Mouse (Mus musculus): ENCODE data around the gene 4930442H23Rik. TPM values are rescaled to one million over a fixed set of nuclear protein-coding genes. Genes with fewer than 3 reads are reported as not detected.
"Not testable (repeated sequence)": the region's sequence is repeated elsewhere in the genome, so short reads cannot be mapped to it uniquely, and the experiment has no call there.

4930442H23Rik gene
- polyA plus RNA-seq, 1 experiment from 2014 or later: 0.09 TPM

DNA sequence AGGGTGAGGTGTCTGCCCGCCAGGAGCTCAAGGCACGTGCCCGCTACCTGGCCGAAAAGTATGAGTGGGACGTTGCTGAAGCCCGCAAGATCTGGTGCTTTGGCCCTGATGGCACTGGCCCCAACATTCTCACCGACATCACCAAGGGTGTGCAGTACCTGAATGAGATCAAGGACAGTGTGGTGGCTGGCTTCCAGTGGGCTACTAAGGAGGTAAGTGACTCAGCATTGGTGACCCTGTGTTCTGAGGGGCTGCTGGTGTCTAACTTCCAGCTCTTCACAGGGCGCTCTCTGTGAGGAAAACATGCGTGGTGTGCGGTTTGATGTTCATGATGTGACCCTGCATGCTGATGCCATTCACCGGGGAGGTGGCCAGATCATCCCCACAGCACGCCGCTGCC lies 2.7 kb downstream of the 4930442H23Rik start:
- H3K9me3 ChIP-seq (replicated peaks): no peaks in the 10 kb centered on the region
- peaks cover 77% of the 10 kb centered on the region for H3K36me3 ChIP-seq
- H3K4me3 ChIP-seq: peak overlapping the region; percentile 23; the same call in 1 of the 2 replicates
- no peaks in the 10 kb centered on the region for H3K27me3 ChIP-seq (ENCODE audit: low read depth, poor library complexity, severe bottlenecking)
- DNase-seq (ENCODE audit: low spot score): no peak
- 93% methylated on average over 13 of the region's 13 CpGs for WGBS
- H3K4me1 ChIP-seq: peaks cover 64% of the 10 kb centered on the region
- H3K27ac ChIP-seq (replicated peaks): no peak overlapping the region

DNA sequence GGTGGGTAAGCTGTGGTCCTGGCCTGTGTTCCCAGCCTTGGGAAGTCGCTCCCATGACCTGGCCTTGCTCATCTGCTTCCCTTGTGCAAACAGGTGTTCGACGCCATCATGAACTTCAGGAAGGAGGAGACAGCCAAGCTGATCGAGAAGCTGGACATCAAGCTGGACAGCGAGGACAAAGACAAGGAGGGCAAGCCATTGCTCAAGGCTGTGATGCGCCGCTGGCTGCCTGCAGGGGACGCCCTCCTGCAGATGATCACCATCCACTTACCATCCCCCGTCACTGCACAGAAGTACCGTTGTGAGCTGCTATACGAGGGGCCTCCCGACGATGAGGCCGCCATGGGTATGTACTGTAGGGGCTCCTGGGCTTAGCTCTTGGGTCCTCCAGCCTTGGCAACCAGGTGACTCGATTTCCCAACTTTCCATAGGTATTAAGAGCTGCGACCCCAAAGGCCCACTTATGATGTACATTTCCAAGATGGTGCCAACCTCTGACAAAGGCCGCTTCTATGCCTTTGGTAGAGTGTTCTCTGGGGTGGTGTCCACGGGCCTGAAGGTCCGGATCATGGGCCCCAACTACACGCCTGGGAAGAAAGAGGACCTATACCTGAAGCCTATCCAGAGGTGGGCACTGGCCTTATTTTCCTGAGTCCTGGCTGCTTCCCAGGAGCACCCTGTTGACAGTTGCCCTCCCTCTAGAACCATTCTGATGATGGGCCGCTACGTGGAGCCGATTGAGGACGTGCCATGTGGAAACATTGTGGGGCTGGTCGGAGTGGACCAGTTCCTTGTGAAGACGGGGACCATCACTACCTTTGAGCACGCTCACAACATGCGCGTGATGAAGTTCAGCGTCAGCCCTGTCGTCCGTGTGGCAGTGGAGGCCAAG lies 4.0 kb downstream of the 4930442H23Rik start:
- Histone ChIP-seq H3K27me3 (ENCODE audit: low read depth, poor library complexity, severe bottlenecking) (no peaks in the 10 kb centered on the region), H3K4me1 (peaks cover 73% of the 10 kb centered on the region), H3K4me3 (peak overlapping the region; percentile 100; the same call in 1 of the 2 replicates), H3K27ac (replicated peaks) (no peak overlapping the region), H3K9me3 (replicated peaks) (no peaks in the 10 kb centered on the region), H3K36me3 (peaks cover 66% of the 10 kb centered on the region)
- no peak for DNase-seq (ENCODE audit: low spot score)
- WGBS: 92% methylated on average over 32 of the region's 32 CpGs

DNA sequence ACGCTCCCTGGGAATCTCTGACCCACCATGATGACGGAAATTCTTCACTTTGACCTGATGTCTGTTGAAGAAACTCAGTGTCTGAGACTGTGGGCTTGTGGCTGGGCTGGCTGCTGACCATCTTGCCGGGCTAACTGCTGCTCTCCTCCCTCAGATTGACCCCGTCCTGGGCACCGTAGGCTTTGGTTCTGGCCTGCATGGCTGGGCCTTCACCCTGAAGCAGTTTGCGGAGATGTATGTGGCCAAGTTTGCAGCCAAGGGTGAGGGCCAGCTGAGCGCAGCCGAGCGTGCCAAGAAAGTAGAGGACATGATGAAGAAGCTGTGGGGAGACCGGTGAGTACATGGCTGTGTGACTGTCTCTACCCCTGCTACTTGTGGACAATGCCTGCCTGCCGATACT lies 4.7 kb downstream of the 4930442H23Rik start:
- H3K27me3 ChIP-seq (ENCODE audit: low read depth, poor library complexity, severe bottlenecking): no peaks in the 10 kb centered on the region
- DNase-seq (ENCODE audit: low spot score): no peak
- 95% methylated on average over 11 of the region's 11 CpGs for WGBS
- no peaks in the 10 kb centered on the region for H3K9me3 ChIP-seq (replicated peaks)
- peaks cover 73% of the 10 kb centered on the region for H3K4me1 ChIP-seq
- peak overlapping the region; percentile 100; the same call in 1 of the 2 replicates for H3K4me3 ChIP-seq
- H3K36me3 ChIP-seq: peaks cover 58% of the 10 kb centered on the region
- H3K27ac ChIP-seq (replicated peaks): no peak overlapping the region

GRCm38 (mm10) chr10:81177958-81178712 lies 5.5 kb downstream of the 4930442H23Rik start:
- Histone ChIP-seq H3K4me1 (peaks cover 75% of the 10 kb centered on the region), H3K36me3 (peaks cover 56% of the 10 kb centered on the region), H3K9me3 (replicated peaks) (no peaks in the 10 kb centered on the region), H3K27me3 (ENCODE audit: low read depth, poor library complexity, severe bottlenecking) (no peaks in the 10 kb centered on the region), H3K4me3 (peak overlapping the region; percentile 100), H3K27ac (replicated peaks) (peak overlapping the region; percentile 97; the same call in 1 of the 2 replicates)
- WGBS: 74% methylated on average over 14 of the region's 14 CpGs
- no peak for DNase-seq (ENCODE audit: low spot score)

- Histone ChIP-seq H3K27me3 (ENCODE audit: low read depth, poor library complexity, severe bottlenecking) (no peaks in the 10 kb centered on the region), H3K4me1 (peaks cover 80% of the 10 kb centered on the region), H3K27ac (replicated peaks) (peak overlapping the region; percentile 97), H3K9me3 (replicated peaks) (no peaks in the 10 kb centered on the region), H3K4me3 (peak overlapping the region; percentile 100), H3K36me3 (peaks cover 56% of the 10 kb centered on the region)
- 16% methylated on average over 16 of the region's 16 CpGs for WGBS
- no peak for DNase-seq (ENCODE audit: low spot score)
These were observed 6.1 kb downstream of the 4930442H23Rik start for GRCm38 (mm10) chr10:81177491-81177925.

DNA sequence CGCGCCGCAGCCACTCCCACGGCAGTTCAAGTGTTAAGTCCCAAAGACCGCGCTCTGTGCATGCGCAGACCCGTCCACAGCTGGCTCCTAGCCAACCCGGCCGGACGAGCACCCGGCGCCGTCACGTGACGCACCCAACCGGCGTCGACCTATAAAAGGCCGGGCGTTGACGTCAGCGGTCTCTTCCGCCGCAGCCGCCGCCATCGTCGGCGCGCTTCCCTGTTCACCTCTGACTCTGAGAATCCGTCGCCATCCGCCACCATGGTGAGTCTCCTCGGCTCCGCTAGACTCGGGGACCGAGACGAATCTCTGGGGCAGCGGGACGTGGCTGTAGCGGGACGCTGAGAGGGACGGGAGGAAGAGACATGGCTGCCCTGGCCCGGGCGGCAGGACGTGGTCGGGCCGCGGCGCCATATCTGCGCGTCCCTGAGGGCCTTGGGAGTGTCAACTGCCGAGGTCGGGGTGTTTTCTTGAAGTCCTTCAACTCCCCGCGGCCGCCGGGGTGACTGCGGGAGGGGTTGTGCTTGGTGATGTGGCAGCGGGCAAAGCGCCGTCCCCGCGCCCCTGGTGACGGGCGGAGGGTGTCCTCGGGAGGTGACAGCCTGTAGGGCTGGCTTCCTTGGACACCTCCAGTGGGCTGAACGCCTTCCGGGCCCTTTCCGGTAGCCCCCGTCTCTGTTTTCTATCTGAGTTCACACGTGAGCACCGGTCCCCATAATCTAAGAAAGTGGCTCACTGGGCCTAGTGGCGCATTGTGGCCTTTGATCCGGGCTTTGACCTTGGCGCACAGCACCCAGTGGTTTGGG lies 7.0 kb downstream of the 4930442H23Rik start, which contains the start of gene Eef2:
TSS of gene Eef2 (plus strand) at position 166 of the 806 bp plus-strand sequence.
- under 1% methylated on average over 77 of the region's 77 CpGs for WGBS
- H3K4me1 ChIP-seq: peaks cover 72% of the 10 kb centered on the region
- peak within 1 kb of the TSS; percentile 97 for H3K27ac ChIP-seq (replicated peaks)
- H3K4me3 ChIP-seq: peak within 1 kb of the TSS; percentile 100
- DNase-seq (ENCODE audit: low spot score): peak; percentile 98
- peaks cover 48% of the 10 kb centered on the region for H3K36me3 ChIP-seq
- H3K9me3 ChIP-seq (replicated peaks): no peaks in the 10 kb centered on the region
- no peaks in the 10 kb centered on the region for H3K27me3 ChIP-seq (ENCODE audit: low read depth, poor library complexity, severe bottlenecking)

DNA sequence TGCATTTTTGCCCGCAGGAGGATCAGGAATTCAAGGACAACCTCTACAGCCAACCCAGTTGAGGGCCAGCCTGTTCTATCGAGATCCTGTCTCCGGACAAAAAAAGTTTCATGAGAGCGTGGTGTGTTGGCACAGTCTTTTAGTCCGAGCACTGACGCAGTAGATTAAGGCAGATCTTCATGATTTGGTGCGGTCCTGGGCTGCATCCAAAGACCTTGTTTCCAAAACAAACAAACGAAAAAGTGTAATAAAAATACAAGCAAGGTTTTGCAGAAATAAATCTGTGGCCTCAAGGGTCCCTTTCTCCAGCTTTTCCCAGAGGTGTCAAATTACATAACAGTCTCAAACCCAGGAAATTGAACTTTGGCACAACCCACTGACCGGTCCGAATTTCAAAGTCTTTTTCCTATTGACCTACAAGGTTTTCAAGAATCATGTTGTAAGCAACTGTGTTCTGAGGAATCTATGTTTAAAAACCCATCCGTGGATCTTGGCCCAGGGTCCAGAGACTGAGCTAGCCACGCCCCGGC lies 7.6 kb downstream of the 4930442H23Rik start:
- DNase-seq (ENCODE audit: low spot score): no peak
- Histone ChIP-seq H3K4me1 (peaks cover 65% of the 10 kb centered on the region), H3K27ac (replicated peaks) (peak overlapping the region; percentile 97)

GRCm38 (mm10) chr10:81175345-81175701 lies 8.3 kb downstream of the 4930442H23Rik start:
- peaks cover 34% of the 10 kb centered on the region for H3K36me3 ChIP-seq
- H3K4me1 ChIP-seq: peaks cover 62% of the 10 kb centered on the region
- not testable (repeated sequence) for H3K27me3 ChIP-seq (ENCODE audit: low read depth, poor library complexity, severe bottlenecking); DNase-seq (ENCODE audit: low spot score); H3K9me3 ChIP-seq (replicated peaks)
- 13% methylated on average over 4 of the region's 4 CpGs for WGBS
- peak overlapping the region; percentile 97 for H3K27ac ChIP-seq (replicated peaks)
- H3K4me3 ChIP-seq: peak overlapping the region; percentile 54

More for the DNA sequence above, 7.6 kb downstream of the 4930442H23Rik start:
- no peaks in the 10 kb centered on the region for H3K9me3 ChIP-seq (replicated peaks)
- peak overlapping the region; percentile 100 for H3K4me3 ChIP-seq
- WGBS: 12% methylated on average over 13 of the region's 13 CpGs
- H3K36me3 ChIP-seq: peaks cover 41% of the 10 kb centered on the region
- no peaks in the 10 kb centered on the region for H3K27me3 ChIP-seq (ENCODE audit: low read depth, poor library complexity, severe bottlenecking)

GRCm38 (mm10) chr10:81174617-81175344 lies 8.9 kb downstream of the 4930442H23Rik start:
- Histone ChIP-seq H3K9me3 (replicated peaks) (no peaks in the 10 kb centered on the region), H3K27ac (replicated peaks) (peak overlapping the region; percentile 97), H3K4me3 (peak overlapping the region; percentile 54), H3K27me3 (ENCODE audit: low read depth, poor library complexity, severe bottlenecking) (no peaks in the 10 kb centered on the region), H3K36me3 (peaks cover 29% of the 10 kb centered on the region), H3K4me1 (peaks cover 59% of the 10 kb centered on the region)
- 1% methylated on average over 29 of the region's 29 CpGs for WGBS
- DNase-seq (ENCODE audit: low spot score): peak; percentile 93

DNA sequence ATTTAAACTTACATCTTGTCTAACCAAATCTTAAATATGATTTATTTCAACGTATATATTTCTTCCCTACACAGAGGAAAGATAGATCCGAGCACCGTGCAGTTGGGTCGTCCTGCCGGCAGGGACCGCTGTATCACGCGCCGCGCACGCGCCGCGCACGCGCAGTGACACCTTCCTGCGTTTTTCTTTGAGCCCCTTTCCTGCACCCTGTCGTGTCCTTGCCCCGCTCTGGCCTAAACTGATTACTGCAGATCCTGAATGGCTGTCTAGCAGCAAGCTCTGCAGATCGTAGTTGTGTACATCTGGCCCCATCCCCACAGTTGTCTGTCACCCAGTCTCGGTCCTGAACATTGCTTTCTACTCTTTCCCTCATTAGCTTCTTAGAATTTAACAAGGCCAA lies 10.5 kb downstream of the 4930442H23Rik start:
- peak; percentile 88 for DNase-seq (ENCODE audit: low spot score)
- Histone ChIP-seq H3K4me1 (peaks cover 59% of the 10 kb centered on the region), H3K27me3 (ENCODE audit: low read depth, poor library complexity, severe bottlenecking) (no peaks in the 10 kb centered on the region), H3K27ac (replicated peaks) (peak overlapping the region; percentile 97), H3K4me3 (peak overlapping the region; percentile 54), H3K36me3 (peaks cover 13% of the 10 kb centered on the region), H3K9me3 (replicated peaks) (no peaks in the 10 kb centered on the region)
- 3% methylated on average over 21 of the region's 21 CpGs for WGBS

GRCm38 (mm10) chr10:81169411-81169900 lies 14.2 kb downstream of the 4930442H23Rik start:
- DNase-seq (ENCODE audit: low spot score); H3K27me3 ChIP-seq (ENCODE audit: low read depth, poor library complexity, severe bottlenecking); H3K9me3 ChIP-seq (replicated peaks); H3K27ac ChIP-seq (replicated peaks): not testable (repeated sequence)
- Histone ChIP-seq H3K4me3 (0 out of 2 replicates have a peak overlapping the region, but pooled peaks have one; percentile 5), H3K36me3 (peaks cover 13% of the 10 kb centered on the region), H3K4me1 (peaks cover 58% of the 10 kb centered on the region)
- WGBS: 43% methylated on average over 12 of the region's 14 CpGs
